Mouse (Mus musculus): Measurements from ENCODE around the gene Stpg4.

Gene Stpg4

DNA sequence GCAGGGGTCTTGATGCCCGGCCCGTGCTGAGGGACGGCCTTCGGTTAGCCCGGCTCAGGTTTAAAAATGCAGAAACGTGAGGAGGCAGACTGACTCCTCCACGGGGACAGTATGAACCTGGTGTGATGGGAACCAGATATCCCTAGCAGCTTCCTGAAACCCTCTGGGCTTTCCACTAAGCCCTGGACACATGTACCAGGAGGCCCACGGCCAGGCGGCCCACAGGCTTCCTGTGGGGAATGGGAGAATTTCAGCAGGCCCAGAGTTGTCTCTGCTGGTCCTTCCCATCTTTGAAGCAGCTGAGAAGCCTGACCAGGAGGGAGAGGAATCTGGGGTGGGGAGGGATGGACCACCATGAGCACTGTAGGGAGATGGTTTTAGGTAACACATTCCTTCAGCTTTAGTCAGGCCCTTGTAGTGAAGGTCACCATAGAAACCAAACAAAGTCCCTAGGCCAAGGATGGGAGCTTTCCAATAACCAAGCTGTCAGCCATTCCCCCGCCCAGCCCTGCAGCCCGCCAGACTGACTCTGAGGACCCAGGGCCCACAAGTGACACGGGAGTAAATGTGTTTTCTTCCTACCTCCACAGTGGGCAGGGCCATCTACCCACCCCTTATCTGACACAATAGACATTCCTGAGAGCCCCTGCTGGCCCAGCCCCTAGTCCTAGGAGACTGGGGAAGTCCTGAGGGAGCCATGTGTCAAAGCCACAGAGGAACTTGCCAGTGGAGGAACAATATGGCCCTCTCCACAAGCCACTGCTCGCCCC lies 76.9 kb downstream of the Stpg4 start:
- DNase-seq (ENCODE audit: low spot score) = no peak

DNA sequence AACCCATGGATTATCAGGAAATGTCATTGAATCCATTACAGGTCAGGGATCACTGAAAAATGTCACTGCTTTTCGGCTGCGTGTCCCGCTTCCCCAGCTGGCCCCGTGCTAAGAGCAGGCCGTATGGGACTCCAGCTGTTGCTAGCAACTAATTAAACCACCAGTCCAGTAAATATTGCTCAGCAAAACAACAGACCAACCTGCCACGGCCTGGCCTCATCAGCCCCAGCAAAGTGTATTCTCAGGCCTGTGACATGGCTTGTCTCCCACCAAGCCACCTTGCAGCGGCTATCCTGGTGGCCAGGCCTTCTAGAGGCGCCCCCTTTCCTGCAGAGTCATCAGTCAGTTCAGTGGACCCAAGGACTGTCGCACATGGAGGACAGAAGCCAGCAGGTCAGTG lies 78.0 kb downstream of the Stpg4 start:
- no peak for DNase-seq (ENCODE audit: low spot score)

DNA sequence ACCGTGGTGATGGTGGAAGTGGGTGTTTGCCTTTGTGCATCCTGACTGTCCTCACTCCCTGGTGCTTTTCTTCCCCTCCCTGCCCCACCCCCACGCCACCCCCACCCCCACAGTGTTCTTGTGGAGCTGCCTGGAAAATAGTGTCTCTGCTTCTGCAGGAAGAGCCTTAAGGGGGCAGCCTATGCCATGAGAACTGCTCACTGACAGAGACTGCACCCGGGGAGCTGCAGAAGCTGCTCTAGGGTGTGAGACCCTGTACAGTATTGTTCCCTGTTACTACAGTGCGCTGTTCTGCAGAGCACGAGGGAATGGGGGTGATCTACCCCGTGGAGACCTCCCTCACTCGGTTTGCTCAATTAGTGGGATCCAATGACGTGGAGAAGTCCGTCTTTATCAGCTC lies 78.5 kb downstream of the Stpg4 start:
- no peak for DNase-seq (ENCODE audit: low spot score)

DNA sequence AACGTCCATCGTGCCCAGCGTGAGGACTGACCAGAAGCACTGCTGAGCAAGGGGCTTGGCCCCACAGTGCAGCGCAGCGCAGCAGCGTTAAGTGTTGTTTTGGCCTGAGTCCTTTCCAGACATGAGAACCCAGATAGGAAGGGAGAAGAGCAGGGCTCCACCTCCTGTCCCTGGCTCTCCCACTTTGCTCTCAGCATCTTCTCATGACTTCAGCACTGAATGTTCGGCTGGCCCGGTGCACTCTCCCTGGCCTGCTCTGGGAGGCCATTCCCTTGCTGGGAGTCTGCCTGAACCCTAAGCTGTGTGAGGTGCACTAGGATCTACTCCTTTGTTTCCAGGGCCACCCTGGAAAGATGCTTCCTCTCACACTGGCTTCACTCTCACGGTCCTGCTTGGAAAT lies 79.2 kb downstream of the Stpg4 start:
- DNase-seq (ENCODE audit: low spot score) = no peak

DNA sequence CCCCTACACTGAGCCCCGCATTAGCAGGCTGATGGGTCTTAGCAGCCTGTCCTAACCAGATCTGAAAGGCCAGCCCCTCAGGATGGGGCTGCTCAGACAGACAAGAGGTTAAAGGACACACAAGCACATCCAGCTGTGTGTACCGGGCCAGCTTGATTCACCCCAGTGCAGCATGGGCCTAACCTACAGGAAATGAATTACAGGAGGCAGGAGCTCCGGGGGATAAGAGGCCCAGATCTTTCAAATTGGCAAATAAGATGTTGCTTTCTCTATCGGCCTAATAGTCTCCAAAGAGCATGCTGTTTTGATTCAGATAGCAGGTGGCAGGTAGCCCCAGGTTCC lies 82.3 kb downstream of the Stpg4 start:
- DNase-seq (ENCODE audit: low spot score) = no peak

DNA sequence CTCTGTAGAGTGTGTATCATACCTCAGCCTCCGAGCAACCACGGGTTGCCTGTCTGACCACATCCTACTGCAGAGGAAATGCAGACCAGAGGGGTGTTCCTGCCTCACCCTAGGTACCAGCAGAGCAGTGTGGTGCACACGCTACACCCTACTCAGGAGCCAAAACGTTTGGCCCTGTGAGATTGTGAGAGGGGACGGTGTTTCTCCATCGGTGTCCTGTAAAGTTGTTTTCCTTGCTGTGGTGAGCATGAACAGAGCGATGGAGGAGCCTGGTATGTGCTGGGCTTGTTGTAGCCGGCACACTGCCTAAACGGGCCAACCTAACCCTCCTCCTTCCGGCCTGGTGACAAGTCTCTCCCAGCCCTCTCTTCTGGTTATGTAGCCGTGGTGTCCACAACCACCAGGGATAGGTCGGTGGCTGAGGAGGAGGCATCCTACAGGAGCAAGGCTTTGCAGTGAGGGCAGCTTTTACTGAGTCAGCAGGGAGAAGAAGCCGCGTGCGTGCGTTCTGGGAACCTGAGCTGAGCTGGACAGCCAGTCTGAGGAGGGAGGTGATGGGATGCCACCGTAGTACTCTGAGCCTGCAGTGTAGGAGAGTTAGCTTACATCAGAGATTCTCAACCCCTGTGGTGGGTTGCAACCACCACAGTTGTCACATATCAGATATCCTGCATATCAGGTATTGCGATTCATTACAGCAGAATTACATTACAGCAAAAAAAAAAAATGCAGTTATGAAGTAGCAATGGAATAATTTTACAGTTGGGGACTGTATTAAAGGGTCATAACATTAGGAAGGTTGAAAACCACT lies 82.9 kb downstream of the Stpg4 start:
- no peak for DNase-seq (ENCODE audit: low spot score)

DNA sequence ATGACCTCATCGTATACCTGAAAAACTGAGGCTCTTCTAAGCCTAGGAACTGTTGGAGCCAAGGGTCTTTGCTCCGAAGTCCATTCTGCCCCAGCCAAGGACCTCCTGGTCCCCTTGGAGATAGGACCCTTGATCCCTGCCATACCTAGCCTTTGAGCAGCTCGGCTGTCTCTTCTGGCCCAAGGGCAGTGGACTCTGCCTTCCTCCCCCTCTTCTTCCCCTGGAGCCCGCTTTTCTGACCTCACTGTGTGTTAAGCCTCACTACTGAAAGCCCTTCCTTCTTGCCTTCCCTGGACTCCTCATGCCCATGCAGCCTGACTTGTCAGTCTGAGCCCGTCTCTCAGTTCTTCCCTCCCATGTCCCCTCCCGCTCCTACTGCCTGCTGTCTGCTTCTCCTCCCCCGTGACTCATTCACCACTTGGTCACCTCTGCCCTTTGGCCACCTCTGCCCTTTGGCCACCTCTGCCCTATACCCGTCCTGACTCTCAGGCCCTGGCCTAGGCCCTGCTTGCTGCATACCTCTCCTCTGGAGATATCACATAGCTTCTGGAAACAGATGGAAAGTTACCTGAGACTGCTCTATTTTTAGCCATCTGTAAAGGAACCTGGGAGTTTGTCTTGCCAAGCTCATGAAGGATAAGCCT lies 84.4 kb downstream of the Stpg4 start:
- no peak for DNase-seq (ENCODE audit: low spot score)
